Mouse (Mus musculus) macrophage (primary cell): ENCODE measurements around the gene Slc2a4. TPM values are rescaled to one million over a fixed set of nuclear protein-coding genes. Genes with fewer than 3 reads are reported as not detected.
"Not testable (repeated sequence)": the region's sequence is repeated elsewhere in the genome, so short reads cannot be mapped to it uniquely, and the experiment has no call there.

Source experiments
- H3K27ac ChIP-seq: fragments of 350-480 bp; formaldehyde crosslinking; 2 replicates; pipeline ENCODE4 v1.9.0; 2021
- H3K36me3 ChIP-seq: fragments of 350-480 bp; formaldehyde crosslinking; 2 replicates; pipeline ENCODE4 v1.9.0; 2021; ENCODE audit errors: inconsistent target
- H3K4me3 ChIP-seq: fragments of 350-480 bp; formaldehyde crosslinking; 2 replicates; pipeline ENCODE4 v1.9.0; 2021; ENCODE audit errors: inconsistent target
- H3K79me2 ChIP-seq: fragments of 350-480 bp; formaldehyde crosslinking; 2 replicates; pipeline ENCODE4 v1.9.0; 2021; ENCODE audit errors: inconsistent target
- WGBS: methylation state at CpG from one replicate; pipeline ENCODE4 v1.1.7; 2026; ENCODE audit warnings: inconsistent platforms; ENCODE audit not compliant: missing documents; 5-methylcytosine and 5-hydroxymethylcytosine counted together
- polyA plus RNA-seq: library from polyadenylated mRNA; stranded (reverse); fragments of 250-400 nt; gene quantifications from 3 replicates; pipeline ENCODE4 v1.2.4, GENCODE M21; 2018; ENCODE audit warnings: inconsistent platforms

Gene Slc2a4
- polyA plus RNA-seq, 1 experiment from 2014 or later = 0.13 TPM

DNA sequence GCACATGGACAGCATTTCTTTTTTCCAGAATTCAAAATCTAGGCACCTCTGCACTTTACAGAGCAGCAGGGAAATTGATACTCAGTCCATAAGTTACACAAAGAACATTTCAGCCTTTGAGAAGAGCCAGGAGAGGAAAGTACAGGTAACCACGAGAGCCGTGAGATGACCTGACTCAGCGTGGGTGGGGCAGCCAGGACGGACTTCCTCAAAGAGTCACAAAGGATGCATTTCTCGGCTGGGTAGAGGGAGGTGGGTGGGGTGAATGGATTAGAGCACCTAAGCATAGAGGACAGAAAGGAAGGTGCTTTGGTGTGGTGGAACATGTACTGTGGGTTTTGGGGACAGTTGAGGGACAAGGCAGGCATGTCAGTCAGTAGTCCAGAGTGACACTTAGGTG, 13.9 kb upstream of the Slc2a4 start:
- Histone ChIP-seq H3K27ac (no peak overlapping the region), H3K4me3 (no peak overlapping the region), H3K79me2 (no peaks in the 10 kb centered on the region), H3K36me3 (no peaks in the 10 kb centered on the region)
- WGBS = 4% methylated on average over 5 of the region's 5 CpGs

DNA sequence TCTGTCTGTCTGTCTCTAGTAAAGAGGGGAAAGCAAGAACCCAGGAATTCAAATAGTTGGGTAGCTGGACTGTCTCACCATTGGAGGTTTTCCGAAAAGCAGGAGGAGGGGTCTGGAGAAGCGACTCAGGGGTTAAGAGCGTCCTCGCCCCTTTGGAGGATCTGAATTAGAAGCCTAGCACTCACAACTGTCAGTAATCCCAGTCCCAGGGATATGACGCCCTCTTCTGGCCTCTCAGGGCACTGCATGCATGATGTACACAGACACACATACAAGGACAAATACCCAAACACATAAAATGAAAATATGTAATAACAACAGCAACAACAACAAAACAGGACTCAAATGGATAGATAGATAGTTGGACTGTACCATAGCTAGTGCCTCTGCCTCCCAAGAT, 12.6 kb upstream of the Slc2a4 start:
- Histone ChIP-seq H3K27ac (no peak overlapping the region), H3K79me2 (no peaks in the 10 kb centered on the region), H3K4me3 (no peak overlapping the region), H3K36me3 (no peaks in the 10 kb centered on the region)
- WGBS = 69% methylated on average over 5 of the region's 5 CpGs

DNA sequence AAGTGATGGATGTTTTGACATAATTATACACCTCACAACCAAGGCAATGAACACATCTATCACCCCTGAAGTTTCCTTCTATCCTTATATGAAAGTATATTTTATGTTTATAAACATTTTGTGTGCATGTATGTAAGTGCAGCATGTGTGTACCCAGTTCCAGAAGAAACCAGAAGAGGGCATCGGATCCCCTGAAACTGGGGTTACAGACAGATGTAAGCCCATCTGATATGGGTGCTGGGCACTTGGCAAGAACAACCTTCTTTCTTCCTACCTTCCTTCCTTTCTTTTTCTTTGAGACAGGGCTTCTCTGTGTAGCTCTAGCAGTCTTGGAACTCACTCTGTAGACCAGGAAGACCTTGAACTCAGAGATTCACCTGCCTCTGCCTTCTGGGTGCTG, 8.2 kb upstream of the Slc2a4 start:
- Histone ChIP-seq H3K79me2 (no peaks in the 10 kb centered on the region), H3K36me3 (no peaks in the 10 kb centered on the region), H3K27ac (no peak overlapping the region), H3K4me3 (no peak overlapping the region)
- 100% methylated on average over 1 of the region's 1 CpGs for WGBS

DNA sequence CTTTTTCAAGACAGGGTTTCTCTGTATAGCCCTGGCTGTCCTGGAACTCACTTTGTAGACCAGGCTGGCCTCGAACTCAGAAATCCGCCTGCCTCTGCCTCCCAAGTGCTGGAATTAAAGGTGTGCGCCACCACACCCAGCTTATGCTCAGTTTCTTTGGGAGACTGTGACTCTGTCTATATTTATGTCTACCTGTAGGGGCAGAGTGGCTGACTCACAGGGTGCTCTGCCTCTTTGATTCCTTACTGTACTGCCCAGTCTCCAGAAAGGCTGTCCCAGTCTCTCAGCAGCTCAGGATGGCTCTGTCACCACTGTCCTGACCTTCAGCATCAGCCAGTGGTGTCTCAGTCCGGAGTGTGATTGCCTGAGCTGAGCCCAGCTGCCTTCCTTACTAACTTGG, 7.6 kb upstream of the Slc2a4 start:
- WGBS = 72% methylated on average over 2 of the region's 4 CpGs
- H3K36me3 ChIP-seq, H3K27ac ChIP-seq, H3K4me3 ChIP-seq, H3K79me2 ChIP-seq: not testable (repeated sequence)

DNA sequence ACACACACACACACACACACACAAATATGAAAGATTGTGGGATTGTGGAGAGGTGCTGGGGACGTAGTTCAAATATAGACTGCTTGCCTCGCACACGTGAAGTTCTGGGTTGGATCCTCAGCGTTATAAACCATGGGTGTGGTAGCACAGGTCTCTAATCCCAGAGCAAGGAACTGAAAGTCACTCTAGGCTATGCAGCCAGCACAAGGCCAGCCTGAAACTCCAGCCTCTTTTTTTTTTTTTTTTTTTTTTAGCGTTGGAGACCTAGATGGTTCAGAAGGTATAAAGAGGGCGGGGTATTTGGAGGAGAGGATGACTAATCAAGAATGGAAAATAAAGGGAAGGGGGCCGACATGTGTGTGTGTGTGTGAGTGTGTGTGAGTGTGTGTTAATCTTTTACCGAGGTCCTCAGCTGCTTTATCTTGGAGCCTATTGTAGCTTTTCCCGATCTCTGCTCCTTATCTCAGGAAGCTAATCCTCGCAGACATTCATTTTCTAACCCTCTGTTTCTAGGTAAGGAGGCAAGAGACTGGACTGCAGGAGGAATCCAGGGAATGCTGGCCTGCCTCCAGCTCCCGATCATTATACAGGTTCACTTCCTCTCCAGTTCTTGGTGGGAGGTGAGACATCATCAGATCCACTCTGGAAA, 5.4 kb upstream of the Slc2a4 start:
- no peak overlapping the region for H3K27ac ChIP-seq
- 46% methylated on average over 9 of the region's 11 CpGs for WGBS
- no peak overlapping the region for H3K4me3 ChIP-seq
- no peaks in the 10 kb centered on the region for H3K36me3 ChIP-seq
- H3K79me2 ChIP-seq = no peaks in the 10 kb centered on the region

DNA sequence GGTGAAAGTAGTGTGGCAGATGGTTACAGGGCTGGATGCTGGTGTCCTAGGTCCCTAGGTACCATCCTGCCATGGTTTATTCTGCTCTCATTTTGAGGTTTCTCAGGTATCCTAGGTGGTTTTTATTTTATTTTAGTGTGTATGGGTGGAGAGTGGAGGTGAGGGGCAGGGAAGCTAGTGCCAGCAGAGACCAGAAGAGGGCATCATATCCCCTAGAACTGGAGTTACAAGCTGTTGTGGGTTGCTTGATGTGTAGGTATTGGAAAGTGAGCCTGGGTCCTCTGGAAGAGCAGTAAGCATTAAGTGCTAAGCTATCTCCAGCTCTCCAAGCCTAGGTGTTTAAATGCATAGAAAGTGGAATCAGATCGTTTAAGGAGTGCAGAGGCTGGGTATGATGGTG, 4.3 kb upstream of the Slc2a4 start:
- 45% methylated on average over 1 of the region's 1 CpGs for WGBS
- no peak overlapping the region for H3K4me3 ChIP-seq
- H3K79me2 ChIP-seq = no peaks in the 10 kb centered on the region
- H3K36me3 ChIP-seq = no peaks in the 10 kb centered on the region
- no peak overlapping the region for H3K27ac ChIP-seq

DNA sequence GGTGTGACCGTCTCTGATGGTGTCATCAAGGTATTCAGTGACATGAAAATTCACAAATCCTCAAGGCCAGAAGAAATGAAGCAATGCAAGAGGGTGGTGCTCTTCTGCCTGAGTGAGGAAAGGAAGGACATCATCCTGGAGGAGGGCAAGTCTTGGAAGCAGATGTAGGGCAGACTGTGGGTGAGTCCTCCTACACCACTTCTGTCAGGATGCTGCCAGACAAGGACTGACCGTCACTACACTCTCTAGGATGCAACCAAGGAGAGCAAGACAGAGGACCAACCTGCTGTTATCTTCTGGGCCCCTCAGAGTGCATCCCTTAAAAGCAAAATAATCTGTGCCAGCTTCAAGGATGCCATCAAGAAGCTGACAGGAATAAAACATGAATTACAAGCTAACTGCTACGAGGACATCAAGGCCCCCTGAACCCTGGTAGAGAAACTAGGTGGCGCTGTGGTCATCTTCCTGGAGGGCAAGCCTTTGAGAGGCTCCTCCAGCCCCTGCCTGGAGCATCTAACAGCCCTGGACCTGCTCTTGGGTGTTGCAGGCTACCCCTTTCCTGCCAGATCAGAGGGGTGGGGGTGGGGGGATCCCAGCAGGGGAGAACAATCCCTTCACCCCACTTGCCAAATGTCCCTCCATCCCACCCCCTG, 2.9 kb upstream of the Slc2a4 start:
- Histone ChIP-seq H3K36me3 (no peaks in the 10 kb centered on the region), H3K4me3 (no peak overlapping the region), H3K27ac (no peak overlapping the region), H3K79me2 (no peaks in the 10 kb centered on the region)
- WGBS = 58% methylated on average over 4 of the region's 4 CpGs

DNA sequence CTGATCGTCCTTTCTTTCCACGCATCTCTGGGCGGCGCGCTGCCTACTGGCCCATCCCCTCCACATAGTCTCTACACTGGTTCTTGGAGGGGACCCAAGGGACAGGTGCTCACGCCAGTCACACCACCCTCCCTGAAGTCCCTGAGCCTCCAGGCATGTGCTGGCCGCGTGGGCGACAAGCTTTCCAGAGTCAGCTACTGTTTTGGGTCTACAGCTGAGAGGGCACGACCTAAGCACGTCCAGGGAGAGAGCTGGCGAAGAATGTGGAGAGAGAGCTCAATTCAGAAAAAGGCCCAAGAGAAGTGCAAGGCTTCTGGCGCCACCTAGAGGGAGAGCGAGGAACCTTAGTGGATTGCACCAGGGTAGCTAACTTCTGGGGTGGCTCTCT, 769 bp upstream of the Slc2a4 start:
- H3K27ac ChIP-seq = no peak overlapping the region
- H3K79me2 ChIP-seq = no peaks in the 10 kb centered on the region
- no peaks in the 10 kb centered on the region for H3K36me3 ChIP-seq
- peak overlapping the region; percentile 1; the same call in 1 of the 2 replicates for H3K4me3 ChIP-seq
- 2% methylated on average over 13 of the region's 14 CpGs for WGBS

DNA sequence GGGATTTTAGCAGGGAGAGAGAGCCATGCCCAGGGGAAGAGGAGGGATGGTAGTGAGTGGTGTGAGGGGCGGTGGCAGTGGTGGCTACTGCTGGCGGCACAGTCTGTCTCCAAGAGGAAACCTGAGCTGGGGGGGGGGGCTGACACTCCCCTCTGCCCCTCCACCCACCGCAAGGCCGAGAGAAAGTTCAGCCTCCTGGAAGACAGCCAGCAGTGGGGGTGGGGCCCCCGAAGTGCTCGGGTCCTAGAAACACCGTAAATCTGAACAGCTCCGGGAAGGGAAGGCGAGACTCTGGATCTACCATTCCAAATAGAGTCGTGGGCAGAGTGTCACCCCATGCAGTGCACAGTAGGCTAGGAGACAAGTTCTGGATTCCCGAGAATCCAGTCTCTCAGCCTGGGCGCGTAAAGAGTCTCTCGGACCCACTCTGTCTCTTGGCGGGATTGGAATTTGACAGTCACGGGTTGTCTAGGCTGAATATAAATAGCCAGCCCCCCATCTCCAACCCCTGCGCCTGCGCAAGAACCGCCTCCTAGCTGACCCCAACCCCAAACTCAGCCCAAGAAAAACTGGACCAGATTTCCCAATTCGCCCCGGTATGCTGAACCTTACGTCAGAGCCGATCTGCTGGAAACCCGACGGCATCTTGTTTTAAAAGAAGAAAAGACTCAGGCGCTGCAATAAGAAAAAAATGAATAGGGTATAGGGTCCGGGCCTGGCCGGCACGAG, 487 bp downstream of the Slc2a4 start:
- H3K79me2 ChIP-seq = no peaks in the 10 kb centered on the region
- H3K36me3 ChIP-seq = no peaks in the 10 kb centered on the region
- 29% methylated on average over 29 of the region's 29 CpGs for WGBS
- no peak overlapping the region for H3K4me3 ChIP-seq
- no peak overlapping the region for H3K27ac ChIP-seq

DNA sequence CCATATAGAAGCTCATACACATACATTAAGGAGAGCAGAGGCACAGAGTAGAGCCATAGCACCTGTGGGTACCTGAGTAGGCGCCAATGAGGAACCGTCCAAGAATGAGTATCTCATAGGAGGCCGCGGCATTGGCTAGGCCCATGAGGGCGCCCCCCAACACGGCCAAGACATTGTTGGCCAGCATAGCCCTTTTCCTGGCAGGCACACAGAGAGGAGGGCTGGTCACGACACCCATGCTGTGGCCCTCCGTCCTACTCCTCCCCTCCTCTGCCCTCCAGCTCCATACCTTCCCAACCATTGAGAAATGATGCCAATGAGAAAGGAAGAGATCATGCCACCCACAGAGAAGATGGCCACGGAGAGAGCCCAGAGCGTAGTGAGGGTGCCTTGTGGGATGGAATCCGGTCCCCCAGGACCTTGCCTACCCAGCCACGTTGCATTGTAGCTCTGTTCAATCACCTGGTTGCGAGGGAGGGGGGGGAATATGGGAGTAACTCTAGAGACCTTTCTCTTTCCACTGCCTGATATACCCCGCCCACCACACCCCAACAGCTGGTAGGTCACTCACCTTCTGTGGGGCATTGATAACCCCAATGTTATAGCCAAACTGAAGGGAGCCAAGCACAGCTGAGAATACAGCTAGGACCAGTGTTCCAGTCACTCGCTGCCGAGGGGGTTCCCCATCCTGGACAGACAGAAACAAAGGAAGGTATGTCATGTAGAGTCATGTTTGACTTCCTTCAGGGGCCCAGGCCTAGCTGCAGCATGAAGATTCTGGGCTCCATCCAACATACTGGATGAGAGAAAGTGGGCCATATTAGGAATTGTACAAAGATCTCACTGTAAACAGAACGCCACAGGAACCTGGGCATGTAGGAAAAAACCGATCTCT, 1.7 kb downstream of the Slc2a4 start:
- Histone ChIP-seq H3K4me3 (no peak overlapping the region), H3K27ac (no peak overlapping the region), H3K79me2 (no peaks in the 10 kb centered on the region), H3K36me3 (no peaks in the 10 kb centered on the region)
- 88% methylated on average over 18 of the region's 18 CpGs for WGBS

DNA sequence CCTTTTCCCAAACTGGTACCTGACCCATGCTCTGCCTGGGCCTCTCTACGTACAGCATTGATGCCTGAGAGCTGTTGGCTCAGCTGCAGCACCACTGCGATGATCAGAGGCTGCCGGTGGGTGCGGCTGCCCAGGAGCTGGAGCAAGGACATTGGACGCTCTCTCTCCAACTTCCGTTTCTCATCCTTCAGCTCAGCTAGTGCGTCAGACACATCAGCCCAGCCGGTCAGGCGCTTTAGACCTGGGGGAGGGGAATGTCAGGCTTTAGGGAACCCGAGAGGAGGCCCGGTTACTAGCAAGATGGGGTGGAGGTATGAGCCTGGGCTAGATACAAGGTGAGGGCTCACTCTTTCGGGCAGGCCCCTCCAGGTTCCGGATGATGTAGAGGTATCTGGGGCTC, 2.8 kb downstream of the Slc2a4 start:
- Histone ChIP-seq H3K4me3 (no peak overlapping the region), H3K79me2 (no peaks in the 10 kb centered on the region), H3K27ac (no peak overlapping the region), H3K36me3 (no peaks in the 10 kb centered on the region)
- WGBS = 92% methylated on average over 13 of the region's 13 CpGs

DNA sequence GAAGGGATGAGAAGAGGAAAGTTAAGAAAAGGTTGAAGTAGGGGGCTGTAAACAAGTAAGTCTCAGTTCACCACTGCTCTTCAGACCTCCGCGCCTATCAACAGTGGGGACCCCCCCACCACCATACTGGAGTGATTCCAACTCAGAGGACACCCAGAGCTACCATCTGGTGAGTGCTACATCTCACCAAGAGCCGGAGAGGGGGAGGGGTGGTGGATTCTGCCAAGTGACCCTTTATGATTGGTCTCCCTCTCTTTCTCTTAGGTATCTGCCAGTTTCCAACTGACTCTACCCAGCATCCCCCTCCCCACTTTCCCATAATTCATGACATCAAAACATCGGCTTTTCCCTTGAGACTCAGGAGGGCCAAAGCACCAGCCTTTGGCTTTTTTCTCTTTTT, 7.0 kb downstream of the Slc2a4 start:
- WGBS = 95% methylated on average over 4 of the region's 4 CpGs
- Histone ChIP-seq H3K79me2 (no peaks in the 10 kb centered on the region), H3K4me3 (no peak overlapping the region), H3K27ac (no peak overlapping the region), H3K36me3 (no peaks in the 10 kb centered on the region)

DNA sequence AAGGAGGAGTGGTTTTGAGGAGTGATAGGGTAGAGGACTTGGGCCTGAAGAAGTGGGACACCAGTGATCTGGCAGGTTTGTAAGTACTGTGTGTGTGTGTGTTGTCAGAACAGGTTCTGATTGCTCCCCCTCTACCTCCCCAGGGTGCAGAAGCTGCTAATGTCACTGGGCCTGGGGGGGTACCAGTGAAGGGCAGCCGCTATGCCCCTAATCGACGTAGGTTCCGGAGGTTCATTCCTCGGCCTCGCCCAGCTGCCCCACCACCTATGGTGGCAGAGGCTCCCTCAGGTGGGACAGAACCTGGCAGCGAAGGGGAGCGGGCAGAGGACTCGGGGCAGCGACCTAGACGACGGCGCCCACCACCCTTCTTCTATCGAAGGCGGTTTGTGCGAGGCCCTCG, 8.3 kb downstream of the Slc2a4 start:
- Histone ChIP-seq H3K36me3 (no peaks in the 10 kb centered on the region), H3K79me2 (no peaks in the 10 kb centered on the region), H3K4me3 (no peak overlapping the region), H3K27ac (no peak overlapping the region)
- 92% methylated on average over 17 of the region's 17 CpGs for WGBS

DNA sequence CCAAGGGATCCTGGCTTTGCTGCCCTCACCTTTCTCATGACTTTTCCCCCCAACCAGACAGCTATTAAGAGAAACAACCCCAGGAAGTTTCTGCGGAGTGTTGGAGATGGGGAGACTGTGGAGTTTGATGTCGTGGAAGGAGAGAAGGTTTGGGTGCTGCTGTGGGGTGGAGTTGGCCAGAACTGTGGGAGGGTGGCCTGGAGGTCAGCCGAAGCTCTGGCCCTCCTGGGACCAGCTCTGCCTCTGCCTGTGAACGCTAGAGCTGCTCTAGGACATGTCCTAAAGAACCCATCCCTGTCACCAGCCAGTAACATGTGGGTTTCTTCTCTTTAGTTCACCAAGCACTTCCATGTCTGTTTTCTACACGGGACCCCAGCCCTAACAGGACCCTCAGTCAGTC, 8.8 kb downstream of the Slc2a4 start:
- Histone ChIP-seq H3K4me3 (no peak overlapping the region), H3K36me3 (no peaks in the 10 kb centered on the region), H3K27ac (no peak overlapping the region), H3K79me2 (no peaks in the 10 kb centered on the region)
- 83% methylated on average over 5 of the region's 5 CpGs for WGBS
